Mouse (Mus musculus): Measurements from ENCODE around the gene Fam228a. TPM values are rescaled to one million over a fixed set of nuclear protein-coding genes. Genes with fewer than 3 reads are reported as not detected.
"Not testable (repeated sequence)": the region's sequence is repeated elsewhere in the genome, so short reads cannot be mapped to it uniquely, and the experiment has no call there.

Gene Fam228a
- 0.13 and 0.53 TPM in 2 replicates for polyA plus RNA-seq (2014; fragmentation: Nextera tagmentation; extraction: Ambion mirVana)

DNA sequence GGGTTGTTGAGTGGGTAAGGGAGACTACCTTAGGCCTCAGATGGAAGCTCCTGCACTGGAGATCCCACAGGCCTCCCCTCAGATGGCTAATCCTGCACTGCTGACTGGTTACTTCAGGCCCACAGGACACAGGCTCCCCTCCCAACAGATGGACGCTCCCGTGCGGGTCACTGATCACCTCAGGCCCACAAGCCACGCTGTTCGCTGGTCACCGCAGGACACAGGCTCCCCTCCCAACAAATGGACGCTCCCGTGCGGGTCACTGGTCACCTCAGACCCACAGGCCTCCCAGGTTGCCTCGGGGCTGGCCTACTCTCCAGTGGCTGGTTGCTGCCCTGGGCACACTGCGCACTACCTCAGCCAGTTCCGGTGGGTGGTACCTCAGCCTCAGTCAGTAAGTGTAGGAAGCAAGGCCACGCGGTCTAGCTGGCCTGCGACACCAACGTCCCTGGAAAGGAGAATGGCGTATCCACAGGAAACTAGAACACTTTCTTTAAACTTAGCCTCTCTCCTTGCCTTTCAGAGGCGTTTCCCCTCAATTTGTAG lies at the start of gene Fam228a:
TSS of gene Fam228a (minus strand) at position 400 of the 546 bp plus-strand sequence.
- Histone ChIP-seq H3K4me1 (ENCODE audit: control insufficient read depth, insufficient read depth, low read length) (no peaks in the 10 kb centered on the region), H3K9ac (ENCODE audit: low read length) (no peak within 1 kb of the TSS), H3K27me3 (replicated peaks; ENCODE audit: control insufficient read depth, insufficient read depth, low read length) (no peaks in the 10 kb centered on the region), H3K27ac (ENCODE audit: low read depth, low read length) (no peak within 1 kb of the TSS), H3K36me3 (ENCODE audit: control insufficient read depth, insufficient read depth, low read length) (no peaks in the 10 kb centered on the region), H3K4me2 (ENCODE audit: low read length) (no peak within 1 kb of the TSS), H3K4me3 (ENCODE audit: low read depth, low read length) (no peak within 1 kb of the TSS), H3K9me3 (replicated peaks; ENCODE audit: control insufficient read depth, low read length) (no peaks in the 10 kb centered on the region)
- no peak for ATAC-seq
- 86% methylated on average over 18 of the region's 18 CpGs for WGBS
- no peak for DNase-seq (ENCODE audit: low spot score)

DNA sequence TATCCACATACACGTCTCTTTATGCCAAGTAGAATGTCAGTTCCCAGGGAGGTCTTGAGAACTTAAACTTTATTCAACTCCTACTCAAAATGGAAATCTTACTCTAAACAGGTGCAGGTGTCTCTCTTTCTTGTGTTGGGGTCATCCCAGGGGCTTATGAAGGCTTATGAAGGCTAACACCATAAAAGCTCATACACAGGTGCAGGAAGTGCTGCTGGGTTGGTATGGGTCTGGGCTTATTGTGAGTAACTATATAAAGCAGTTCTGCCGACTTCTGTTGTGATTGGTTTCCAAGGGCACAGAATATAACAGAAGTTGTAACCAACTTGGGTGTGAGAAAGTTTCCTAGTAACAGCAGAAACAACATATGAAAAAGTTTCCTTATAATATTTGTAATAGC lies 46.2 kb upstream of the Fam228a start:
- no peaks in the 10 kb centered on the region for H3K9me3 ChIP-seq (replicated peaks; ENCODE audit: control insufficient read depth, low read length)
- H3K36me3 ChIP-seq (ENCODE audit: control insufficient read depth, insufficient read depth, low read length) = no peaks in the 10 kb centered on the region
- H3K4me3 ChIP-seq (ENCODE audit: low read depth, low read length) = no peak overlapping the region
- H3K27me3 ChIP-seq (replicated peaks; ENCODE audit: control insufficient read depth, insufficient read depth, low read length) = no peaks in the 10 kb centered on the region
- no peaks in the 10 kb centered on the region for H3K4me1 ChIP-seq (ENCODE audit: control insufficient read depth, insufficient read depth, low read length)
- H3K9ac ChIP-seq (ENCODE audit: low read length) = no peak overlapping the region
- H3K4me2 ChIP-seq (ENCODE audit: low read length) = no peak overlapping the region
- H3K27ac ChIP-seq (ENCODE audit: low read depth, low read length) = no peak overlapping the region
- DNase-seq (ENCODE audit: low spot score) (no peak), ATAC-seq (no peak)
- 78% methylated on average over 2 of the region's 2 CpGs for WGBS

DNA sequence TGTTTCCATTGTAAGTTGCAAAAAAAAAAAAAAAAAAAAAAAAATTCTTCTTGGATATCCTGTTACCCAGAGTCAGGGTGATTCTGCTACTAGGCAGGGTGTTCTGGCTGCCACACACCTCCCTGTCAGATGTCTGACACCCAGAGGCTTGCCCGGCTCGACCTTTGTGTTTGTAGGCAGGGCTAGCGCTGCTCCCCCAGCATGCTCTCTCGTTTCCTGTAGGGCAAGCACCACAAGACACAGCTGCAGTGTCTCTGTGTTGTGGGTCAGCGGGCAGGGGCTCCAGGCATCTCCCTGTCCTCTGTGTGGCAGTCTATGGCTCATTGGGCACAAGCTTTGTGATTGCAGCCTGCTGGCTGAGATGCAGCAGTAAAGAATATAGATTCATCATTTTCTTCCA lies 45.4 kb upstream of the Fam228a start:
- Histone ChIP-seq H3K4me2 (ENCODE audit: low read length) (no peak overlapping the region), H3K36me3 (ENCODE audit: control insufficient read depth, insufficient read depth, low read length) (no peaks in the 10 kb centered on the region), H3K4me1 (ENCODE audit: control insufficient read depth, insufficient read depth, low read length) (no peaks in the 10 kb centered on the region), H3K9me3 (replicated peaks; ENCODE audit: control insufficient read depth, low read length) (no peaks in the 10 kb centered on the region), H3K4me3 (ENCODE audit: low read depth, low read length) (no peak overlapping the region), H3K27ac (ENCODE audit: low read depth, low read length) (no peak overlapping the region), H3K9ac (ENCODE audit: low read length) (no peak overlapping the region), H3K27me3 (replicated peaks; ENCODE audit: control insufficient read depth, insufficient read depth, low read length) (no peaks in the 10 kb centered on the region)
- no peak for DNase-seq (ENCODE audit: low spot score)
- WGBS = 63% methylated on average over 5 of the region's 5 CpGs
- ATAC-seq = no peak

DNA sequence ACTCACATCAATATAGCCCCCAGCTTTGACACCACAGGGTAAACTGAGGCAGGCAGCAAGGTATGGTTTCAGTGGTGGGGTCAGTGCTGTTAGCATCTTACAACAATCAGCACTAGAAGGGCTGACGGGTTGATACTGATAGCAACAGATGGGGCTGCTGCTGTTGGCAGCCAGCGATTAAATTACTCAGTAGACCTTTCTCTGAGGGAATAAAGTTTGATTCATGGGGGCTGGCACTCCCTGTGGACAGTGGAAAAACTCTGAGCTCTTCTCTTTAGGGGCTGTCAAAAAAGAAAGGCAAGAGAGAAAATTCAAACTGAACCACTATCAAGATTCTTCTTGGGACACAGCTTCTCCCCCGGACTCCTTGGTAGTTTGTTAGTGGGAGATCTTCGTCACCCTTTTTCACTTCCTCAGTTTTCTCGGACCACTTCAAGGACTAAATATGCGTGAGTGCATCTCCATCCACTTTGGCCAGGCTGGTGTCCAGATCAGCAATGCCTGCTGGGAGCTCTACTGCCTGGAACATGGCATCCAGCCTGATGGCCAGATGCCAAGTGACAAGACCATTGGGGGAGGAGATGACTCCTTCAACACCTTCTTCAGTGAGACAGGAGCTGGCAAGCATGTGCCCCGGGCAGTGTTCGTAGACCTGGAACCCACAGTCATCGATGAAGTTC lies 43.6 kb upstream of the Fam228a start:
- H3K36me3 ChIP-seq (ENCODE audit: control insufficient read depth, insufficient read depth, low read length); DNase-seq (ENCODE audit: low spot score); H3K27me3 ChIP-seq (replicated peaks; ENCODE audit: control insufficient read depth, insufficient read depth, low read length); H3K4me1 ChIP-seq (ENCODE audit: control insufficient read depth, insufficient read depth, low read length); ATAC-seq; H3K4me2 ChIP-seq (ENCODE audit: low read length); H3K4me3 ChIP-seq (ENCODE audit: low read depth, low read length); H3K9ac ChIP-seq (ENCODE audit: low read length); H3K9me3 ChIP-seq (replicated peaks; ENCODE audit: control insufficient read depth, low read length); H3K27ac ChIP-seq (ENCODE audit: low read depth, low read length): not testable (repeated sequence)
- 89% methylated on average over 9 of the region's 9 CpGs for WGBS

DNA sequence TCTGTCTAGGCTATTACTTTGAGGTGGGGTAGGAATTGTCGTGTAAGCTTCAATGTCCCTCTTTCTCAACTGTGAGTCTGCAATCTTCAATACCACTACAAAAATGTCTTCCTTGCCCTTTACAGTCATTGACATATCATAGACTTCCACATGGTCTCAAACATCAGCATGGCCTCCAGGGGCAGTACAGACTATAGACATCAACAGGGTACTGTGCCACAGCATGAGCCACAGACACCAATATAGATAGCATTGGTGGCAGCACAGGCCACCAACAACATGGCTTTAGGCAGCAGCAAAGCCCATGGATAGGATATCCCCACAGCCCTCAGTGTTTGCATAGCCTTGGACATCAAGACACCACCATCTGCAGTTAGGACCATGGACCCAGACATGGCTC lies 43.0 kb upstream of the Fam228a start:
- ATAC-seq = no peak
- 90% methylated on average over 1 of the region's 1 CpGs for WGBS
- no peak overlapping the region for H3K4me3 ChIP-seq (ENCODE audit: low read depth, low read length)

DNA sequence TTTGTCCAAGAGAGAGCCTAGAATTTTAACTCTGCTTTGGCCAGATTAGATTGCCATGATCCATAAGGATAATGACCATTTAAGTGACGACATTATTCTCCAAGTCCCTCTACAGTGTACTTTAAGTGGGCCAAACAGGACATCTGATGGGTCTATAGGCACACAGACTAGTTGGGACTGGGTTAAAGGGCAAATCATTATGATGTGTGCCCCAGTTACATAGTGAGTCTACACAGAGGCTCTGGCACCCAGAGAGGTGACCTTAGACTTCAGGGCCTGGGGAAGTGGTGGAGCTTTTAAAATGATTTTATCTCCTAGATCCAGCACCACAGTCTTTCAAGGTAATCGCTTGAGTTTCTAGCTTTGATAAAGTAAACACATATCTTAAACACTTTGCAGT lies 42.0 kb upstream of the Fam228a start:
- no peaks in the 10 kb centered on the region for H3K4me1 ChIP-seq (ENCODE audit: control insufficient read depth, insufficient read depth, low read length)
- no peak for DNase-seq (ENCODE audit: low spot score)
- 69% methylated on average over 2 of the region's 2 CpGs for WGBS
- no peaks in the 10 kb centered on the region for H3K36me3 ChIP-seq (ENCODE audit: control insufficient read depth, insufficient read depth, low read length)
- no peaks in the 10 kb centered on the region for H3K27me3 ChIP-seq (replicated peaks; ENCODE audit: control insufficient read depth, insufficient read depth, low read length)
- H3K9ac ChIP-seq (ENCODE audit: low read length) = no peak overlapping the region
- H3K9me3 ChIP-seq (replicated peaks; ENCODE audit: control insufficient read depth, low read length) = no peaks in the 10 kb centered on the region
- no peak overlapping the region for H3K4me3 ChIP-seq (ENCODE audit: low read depth, low read length)
- H3K4me2 ChIP-seq (ENCODE audit: low read length) = no peak overlapping the region
- no peak overlapping the region for H3K27ac ChIP-seq (ENCODE audit: low read depth, low read length)
- no peak for ATAC-seq

More for the DNA sequence above, 43.0 kb upstream of the Fam228a start:
- Histone ChIP-seq H3K4me2 (ENCODE audit: low read length) (no peak overlapping the region), H3K9me3 (replicated peaks; ENCODE audit: control insufficient read depth, low read length) (no peaks in the 10 kb centered on the region), H3K27ac (ENCODE audit: low read depth, low read length) (no peak overlapping the region), H3K36me3 (ENCODE audit: control insufficient read depth, insufficient read depth, low read length) (no peaks in the 10 kb centered on the region), H3K9ac (ENCODE audit: low read length) (no peak overlapping the region), H3K27me3 (replicated peaks; ENCODE audit: control insufficient read depth, insufficient read depth, low read length) (no peaks in the 10 kb centered on the region), H3K4me1 (ENCODE audit: control insufficient read depth, insufficient read depth, low read length) (no peaks in the 10 kb centered on the region)
- no peak for DNase-seq (ENCODE audit: low spot score)

DNA sequence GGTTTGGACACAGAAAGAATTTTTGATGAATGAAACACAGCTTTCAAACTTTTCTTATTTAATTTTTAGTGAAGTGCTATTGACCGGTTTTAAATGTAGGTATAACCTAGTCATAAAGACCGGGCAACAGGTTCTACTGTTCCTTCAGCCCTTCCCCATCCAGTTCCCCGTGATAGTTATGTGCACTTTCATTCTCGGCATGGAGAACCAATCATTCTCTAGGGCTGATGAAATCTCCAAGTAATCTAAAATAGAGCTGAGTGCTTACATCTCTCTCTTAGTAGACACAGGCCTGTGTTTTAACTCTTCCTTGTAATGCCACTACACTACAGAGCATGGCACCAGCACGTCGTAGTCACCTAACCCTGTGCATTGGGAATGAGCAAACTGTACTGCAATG lies 39.5 kb upstream of the Fam228a start:
- 88% methylated on average over 6 of the region's 6 CpGs for WGBS
- DNase-seq (ENCODE audit: low spot score) = no peak
- Histone ChIP-seq H3K4me3 (ENCODE audit: low read depth, low read length) (no peak overlapping the region), H3K4me1 (ENCODE audit: control insufficient read depth, insufficient read depth, low read length) (no peaks in the 10 kb centered on the region), H3K36me3 (ENCODE audit: control insufficient read depth, insufficient read depth, low read length) (no peaks in the 10 kb centered on the region), H3K9ac (ENCODE audit: low read length) (no peak overlapping the region), H3K4me2 (ENCODE audit: low read length) (no peak overlapping the region), H3K27me3 (replicated peaks; ENCODE audit: control insufficient read depth, insufficient read depth, low read length) (no peaks in the 10 kb centered on the region), H3K9me3 (replicated peaks; ENCODE audit: control insufficient read depth, low read length) (no peaks in the 10 kb centered on the region), H3K27ac (ENCODE audit: low read depth, low read length) (no peak overlapping the region)
- no peak for ATAC-seq

DNA sequence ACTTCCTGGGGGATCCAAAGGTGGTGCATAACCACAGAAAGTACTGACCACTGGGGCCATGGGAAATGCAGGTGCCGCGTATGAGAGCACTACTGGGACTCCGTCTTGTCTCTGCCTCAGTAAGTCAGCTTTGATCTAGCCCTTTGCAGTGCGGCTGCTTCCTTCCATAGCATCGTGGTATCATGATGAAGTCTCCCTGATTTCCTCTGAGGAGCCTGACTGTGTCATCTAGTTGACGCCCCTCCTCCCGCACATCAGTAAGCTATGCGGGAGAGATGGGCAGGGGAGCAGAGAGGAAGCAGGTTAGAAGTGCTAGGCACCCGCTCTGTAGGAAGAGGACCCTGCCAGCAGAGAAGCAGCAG lies 37.3 kb upstream of the Fam228a start:
- H3K27ac ChIP-seq (ENCODE audit: low read depth, low read length) = no peak overlapping the region
- H3K36me3 ChIP-seq (ENCODE audit: control insufficient read depth, insufficient read depth, low read length) = no peaks in the 10 kb centered on the region
- no peak overlapping the region for H3K4me2 ChIP-seq (ENCODE audit: low read length)
- no peaks in the 10 kb centered on the region for H3K27me3 ChIP-seq (replicated peaks; ENCODE audit: control insufficient read depth, insufficient read depth, low read length)
- H3K4me1 ChIP-seq (ENCODE audit: control insufficient read depth, insufficient read depth, low read length) = no peaks in the 10 kb centered on the region
- H3K4me3 ChIP-seq (ENCODE audit: low read depth, low read length) = no peak overlapping the region
- no peaks in the 10 kb centered on the region for H3K9me3 ChIP-seq (replicated peaks; ENCODE audit: control insufficient read depth, low read length)
- no peak overlapping the region for H3K9ac ChIP-seq (ENCODE audit: low read length)
- DNase-seq (ENCODE audit: low spot score) (no peak), ATAC-seq (no peak)
- 82% methylated on average over 9 of the region's 9 CpGs for WGBS

DNA sequence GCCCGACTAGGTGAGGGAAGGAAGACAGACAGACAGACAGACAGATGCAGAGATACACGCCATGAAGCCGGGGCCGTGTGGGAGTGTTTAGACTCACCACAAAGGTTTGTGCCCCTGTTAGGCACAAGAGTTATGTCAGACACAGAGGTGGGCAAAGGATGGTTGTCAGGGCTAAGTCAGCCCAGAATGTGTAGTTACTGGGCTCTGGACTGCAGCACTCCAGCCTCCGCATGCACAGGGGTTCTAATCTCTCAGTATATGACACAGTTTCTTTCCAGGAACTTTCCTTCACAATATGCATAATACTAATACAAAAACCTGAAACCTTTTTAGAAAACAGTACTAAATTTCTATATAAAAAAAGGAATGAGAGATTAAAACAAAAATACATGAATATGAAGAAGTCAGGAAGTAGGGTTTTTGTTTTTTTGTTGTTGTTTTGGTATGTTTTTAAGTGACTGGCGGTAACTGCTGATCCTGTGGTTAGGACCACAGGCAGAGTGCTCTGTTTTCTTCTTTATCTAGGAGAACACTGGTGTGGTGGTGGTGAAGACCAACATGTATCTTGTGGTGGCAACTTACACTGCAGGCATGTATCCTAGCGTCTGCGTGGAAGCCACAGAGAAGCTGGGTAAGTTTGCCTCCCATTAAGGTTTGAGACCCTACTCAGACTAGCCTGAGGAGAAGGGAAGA lies 36.8 kb upstream of the Fam228a start:
- no peaks in the 10 kb centered on the region for H3K36me3 ChIP-seq (ENCODE audit: control insufficient read depth, insufficient read depth, low read length)
- H3K4me1 ChIP-seq (ENCODE audit: control insufficient read depth, insufficient read depth, low read length) = no peaks in the 10 kb centered on the region
- no peaks in the 10 kb centered on the region for H3K27me3 ChIP-seq (replicated peaks; ENCODE audit: control insufficient read depth, insufficient read depth, low read length)
- ATAC-seq (no peak), DNase-seq (ENCODE audit: low spot score) (no peak)
- no peak overlapping the region for H3K27ac ChIP-seq (ENCODE audit: low read depth, low read length)
- no peak overlapping the region for H3K4me3 ChIP-seq (ENCODE audit: low read depth, low read length)
- WGBS = 93% methylated on average over 8 of the region's 8 CpGs
- H3K9me3 ChIP-seq (replicated peaks; ENCODE audit: control insufficient read depth, low read length) = no peaks in the 10 kb centered on the region
- H3K4me2 ChIP-seq (ENCODE audit: low read length) = no peak overlapping the region
- H3K9ac ChIP-seq (ENCODE audit: low read length) = no peak overlapping the region

Measured in forebrain, embryonic 14.5 days (tissue).